Mouse (Mus musculus) lung, postnatal 0 days (tissue): Measurements from ENCODE around the gene Clec3b.

Experiments
- CTCF ChIP-seq: IDR thresholded peaks from 2 replicates; pipeline ENCODE4 v1.5.1; 2016; ENCODE audit warnings: antibody characterized with exemption, mild to moderate bottlenecking
- EP300 ChIP-seq: IDR thresholded peaks from 2 replicates; pipeline ENCODE4 v1.6.1; 2016; ENCODE audit warnings: antibody characterized with exemption, mild to moderate bottlenecking, control low read depth

DNA sequence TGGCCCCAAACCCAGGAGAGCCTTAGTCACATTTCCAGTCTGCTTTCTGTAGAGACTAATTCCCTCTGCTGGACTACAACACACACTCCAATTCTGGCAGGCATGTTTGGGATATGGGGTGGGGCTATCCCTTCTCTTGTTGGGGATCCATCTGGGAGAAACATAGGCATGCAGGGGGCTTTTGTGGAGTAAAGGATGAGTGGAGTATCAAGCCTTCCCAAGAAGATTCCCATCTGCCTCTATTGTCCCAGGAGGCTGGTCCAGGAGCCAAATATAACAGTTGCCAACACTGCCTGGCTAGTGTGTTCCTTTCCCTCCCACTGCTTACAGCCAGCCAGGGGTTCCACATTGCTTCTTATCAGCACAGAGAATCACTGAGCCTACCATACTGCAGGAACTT, 7.0 kb downstream of the Clec3b start:
- TF ChIP-seq CTCF (no peak; the same call in 1 of the 2 replicates), EP300 (no peak)
